Mouse (Mus musculus) megakaryocyte, embryonic 14.5 days (primary cell): Measurements from ENCODE around the gene Rapsn.

Source experiments
- FLI1 ChIP-seq: IDR thresholded peaks from 2 replicates; pipeline ENCODE4 v1.6.1; 2012; ENCODE audit warnings: low read length, inconsistent platforms, mixed read lengths
- GATA1 ChIP-seq: IDR thresholded peaks from 3 replicates; pipeline ENCODE4 v1.6.1; 2012; ENCODE audit warnings: mixed read lengths, low read length, inconsistent platforms, borderline replicate concordance

DNA sequence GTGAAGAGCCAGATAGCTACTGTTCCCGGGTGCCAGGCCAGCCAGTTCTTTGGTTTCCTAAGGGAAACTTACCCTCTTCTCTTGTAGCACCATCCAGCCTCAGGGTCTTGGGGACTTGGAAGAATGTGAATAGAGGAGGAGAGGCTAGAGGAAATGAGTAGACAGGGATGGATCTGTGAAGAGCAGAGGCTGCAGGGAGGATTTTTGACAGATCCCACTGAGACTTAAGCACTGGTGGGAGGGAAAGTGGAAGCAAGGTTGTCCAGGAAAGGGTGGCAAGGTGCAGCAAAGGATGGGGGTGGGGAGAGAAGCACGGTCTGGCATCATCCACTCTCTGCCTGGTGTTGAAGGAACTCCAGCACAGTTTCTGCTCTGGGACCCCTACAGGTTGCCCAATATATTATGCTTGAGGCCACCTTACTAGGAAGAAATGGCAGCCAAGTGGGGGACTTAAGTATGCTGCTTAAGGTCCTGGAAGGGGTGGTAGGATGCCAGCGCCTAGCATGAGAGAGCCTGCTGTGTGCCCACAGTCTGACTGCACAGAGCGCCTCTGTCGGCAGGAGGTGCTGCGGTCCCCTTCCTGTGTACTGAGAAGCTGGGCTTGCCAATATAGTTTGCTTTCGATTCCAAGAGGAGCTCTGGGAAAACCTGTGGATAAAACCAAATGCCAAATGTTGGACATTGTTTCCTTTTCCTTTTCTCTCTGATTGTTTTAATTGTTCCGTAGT lies 17.2 kb upstream of the Rapsn start:
- TF ChIP-seq FLI1 (no peak), GATA1 (no peak)
